In genomic region chr2:112799995-112800353, GRCm38 (mm10) we compare ENCODE assay signal across 8 mouse cellular contexts.
DNase-seq lines count a peak whose midpoint lies in the region; ATAC-seq and TF ChIP-seq lines count a peak whose summit lies in the region.

No protein-coding gene starts in this region.

- H3K9me3 ChIP-seq in forebrain, embryonic 11.5 days (ENCODE audit: control insufficient read depth, low read length), result no peaks in the 10 kb centered on the region

- H3K4me2 ChIP-seq in forebrain, embryonic 11.5 days (ENCODE audit: low read depth, low read length, severe bottlenecking), result no peak overlapping the region

- peak; percentile 92 for DNase-seq in heart, adult 11 months
- DNase-seq in heart, postnatal 25 days (ENCODE audit: low spot score), result no peak
- DNase-seq in c-Kit-positive CD71-negative TER-119-negative erythroid progenitor cells, embryonic 14.5 days (ENCODE audit: low read depth), result peak; percentile 22
- DNase-seq in forebrain, embryonic 11.5 days (ENCODE audit: low spot score), result peak; percentile 74
- peak; percentile 39 to 78 for DNase-seq in layer of hippocampus, adult 2 months (ENCODE audit: low spot score in 2 of 2)
- peak; percentile 47 for DNase-seq in lung, postnatal 25 days (ENCODE audit: low spot score)
- DNase-seq in right cerebral cortex, adult 18-20 months, result peak; percentile 56

- H3K9ac ChIP-seq in forebrain, embryonic 11.5 days (ENCODE audit: low read length), result no peak overlapping the region

- no peak overlapping the region for H3K27ac ChIP-seq in forebrain, embryonic 11.5 days (ENCODE audit: low read depth, low read length)
- no peak overlapping the region for H3K27ac ChIP-seq in layer of hippocampus, adult 2 months

- TF ChIP-seq CTCF in layer of hippocampus, adult 2 months (conservative IDR thresholded peaks at IDR 0.05), result peak; percentile 92

- ATAC-seq in forebrain, embryonic 11.5 days (replicated peaks; ENCODE audit: low FRiP score), result peak; percentile 89
- ATAC-seq in hematopoietic stem cell, adult 5-6 weeks (replicated peaks in 1 of 2; ENCODE audit: insufficient read depth in 1 of 2, low FRiP score in 2 of 2, low TSS enrichment in 1 of 2, low read depth in 1 of 2, poor library complexity in 2 of 2, severe bottlenecking in 2 of 2), result peak; percentile 87 to 96

- H3K27me3 ChIP-seq in forebrain, embryonic 11.5 days (ENCODE audit: control insufficient read depth, insufficient read depth, low read length), result no peaks in the 10 kb centered on the region

- WGBS in forebrain, embryonic 11.5 days, result 19% methylated on average over 8 of the region's 8 CpGs

- intact Hi-C loops in heart, postnatal 25 days (cut with DNase I), result loop anchor here (2.0 to 5.0 kb wide), 3 partner anchors 435 to 631 kb away; no protein-coding TSS in a partner anchor

- H3K36me3 ChIP-seq in forebrain, embryonic 11.5 days (ENCODE audit: control insufficient read depth, insufficient read depth, low read length), result no peaks in the 10 kb centered on the region

- H3K4me1 ChIP-seq in forebrain, embryonic 11.5 days (replicated peaks; ENCODE audit: control insufficient read depth, insufficient read depth, low read length), result no peaks in the 10 kb centered on the region

- H3K4me3 ChIP-seq in forebrain, embryonic 11.5 days (ENCODE audit: low read depth, low read length), result no peak overlapping the region
- H3K4me3 ChIP-seq in layer of hippocampus, adult 2 months, result no peak overlapping the region
